Mouse (Mus musculus) embryonic stem cell, embryonic (primary cell): ENCODE data around the gene Cst6.

Experiments
- CTCF ChIA-PET, 4 experiments: fragments of 300-600 bp in 2 of 4; fragments of 350-600 bp in 2 of 4; sonication (Branson Sonifier 250); formaldehyde crosslinking; loops; one replicate each; lab custom pipeline; 2022; ENCODE audit warnings: inconsistent platforms in 2 of 4; lab: Charles Lee
- POLR2A ChIA-PET, 4 experiments: fragments of 300-600 bp in 2 of 4; fragments of 350-600 bp in 2 of 4; sonication (Branson Sonifier 250); formaldehyde crosslinking; loops; one replicate each; lab custom pipeline; 2022; ENCODE audit warnings: antibody characterized with exemption in 4 of 4, inconsistent platforms in 1 of 4; lab: Charles Lee

The Cst6 gene

DNA sequence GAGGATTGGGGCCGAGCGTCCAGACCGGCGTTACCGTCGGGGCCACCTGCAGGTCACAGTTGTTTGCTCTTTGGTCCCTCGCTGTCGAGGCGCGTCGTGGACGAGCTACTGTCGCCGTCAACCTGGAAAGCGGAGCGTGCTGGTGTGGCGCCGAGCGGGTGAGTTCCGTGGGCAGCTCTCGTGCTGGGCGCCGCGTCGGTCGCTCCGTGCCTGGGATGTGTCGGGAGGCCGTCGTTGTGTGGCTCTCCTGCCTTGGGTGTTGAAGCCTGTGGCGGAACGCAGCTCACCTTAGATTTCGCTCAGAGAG lies 17.6 kb upstream of the Cst6 start, which contains the start of gene Banf1:
Gene Banf1, minus strand, starts transcription at position 116 of the 307 bp plus-strand sequence.
- ChIA-PET POLR2A (interaction anchor here (0.5 to 3.0 kb wide), 77 partner anchors 9 to 1613 kb away, joined by 3 to 68 read pairs (median 4); partner anchors contain the start of genes AI837181 (in 3 of the 4), Cfl1 (in 3 of the 4), Drap1 (in 3 of the 4) and Mus81 (in 3 of the 4)), CTCF (interaction anchor here in 3 of 4 experiments (0.8 to 1.9 kb wide), 11 partner anchors 9 to 209 kb away, joined by 3 to 9 read pairs (median 4); partner anchors contain the start of genes Catsper1 (in 1 of the 3), Mus81 (in 1 of the 3), Sart1 (in 1 of the 3) and Sf3b2 (in 1 of the 3))

DNA sequence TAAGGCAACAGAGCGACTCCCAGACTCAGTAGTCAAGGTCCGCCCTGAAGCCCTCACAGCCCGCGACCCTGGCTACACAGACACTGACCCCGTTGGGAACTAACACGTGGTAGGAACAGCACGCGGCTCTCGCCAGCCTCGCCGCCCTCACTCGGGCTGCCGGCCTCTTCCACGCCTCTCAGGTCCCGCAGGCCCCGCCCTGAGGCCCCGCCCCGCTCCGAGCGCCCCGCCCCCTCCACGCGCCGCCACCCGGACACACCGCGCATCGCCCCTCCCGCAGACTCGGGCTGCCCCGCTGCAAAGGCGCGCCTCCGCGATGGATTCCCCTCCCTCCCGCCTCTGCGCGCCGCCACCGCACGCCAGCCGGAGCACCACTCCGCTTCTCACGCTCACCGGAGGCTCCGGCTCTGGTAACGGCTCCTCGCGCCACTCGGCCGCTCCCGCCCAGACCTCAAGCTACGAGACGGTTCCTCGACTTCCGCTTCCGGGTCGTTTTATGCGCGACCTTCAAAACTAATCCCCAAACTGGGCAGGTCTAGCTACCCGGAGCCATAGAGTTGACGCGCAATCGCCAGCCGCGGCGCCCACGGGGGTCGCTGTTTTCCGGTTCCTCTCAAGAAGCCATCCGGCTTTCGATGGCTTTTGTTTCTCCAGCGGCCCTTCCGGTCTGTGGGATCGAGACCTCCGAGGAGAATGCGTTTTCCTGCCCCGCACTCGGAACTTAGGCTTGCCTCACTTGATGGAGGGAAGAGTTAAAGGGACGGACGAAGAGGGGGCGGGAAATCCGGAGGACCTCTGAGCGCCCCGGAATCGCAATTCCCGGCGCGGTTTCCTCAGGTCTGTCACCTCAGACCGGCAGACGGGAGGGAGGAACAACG lies 17.0 kb upstream of the Cst6 start, which contains the start of gene Eif1ad:
Gene Eif1ad, plus strand, starts transcription at position 567 of the 878 bp plus-strand sequence.
- CTCF ChIA-PET: interaction anchor here in 3 of 4 experiments (0.6 to 1.9 kb wide), 15 partner anchors 10 to 522 kb away, joined by 3 to 11 read pairs (median 4); partner anchors contain the start of genes Catsper1 (in 1 of the 3), Cst6 (in 1 of the 3), Mus81 (in 1 of the 3) and Sart1 (in 1 of the 3)

DNA sequence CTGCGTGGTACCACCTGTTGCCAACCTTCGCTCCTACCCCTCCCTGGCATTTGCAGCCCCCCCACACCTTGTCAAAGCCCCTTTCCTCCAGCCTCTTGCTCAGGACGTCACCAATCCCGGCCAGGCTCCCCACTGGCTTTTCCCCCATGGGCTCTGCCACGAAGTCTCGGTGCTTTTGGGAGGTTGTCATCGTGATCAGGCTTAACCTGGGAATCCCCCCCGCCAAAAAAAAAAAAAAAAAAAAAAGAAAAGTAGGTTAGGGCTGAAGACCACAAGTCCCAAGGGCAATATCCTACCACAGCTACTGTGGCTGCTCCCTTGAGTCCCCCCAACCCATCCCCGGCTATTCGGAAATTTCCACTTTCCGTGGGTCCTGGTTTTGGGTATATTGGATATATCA lies 16.4 kb upstream of the Cst6 start:
- CTCF ChIA-PET: interaction anchor here in 3 of 4 experiments (0.6 to 1.6 kb wide), 10 partner anchors 17 to 982 kb away, joined by 3 to 11 read pairs (median 3); partner anchors contain the start of genes Cst6 (in 1 of the 3) and Sart1 (in 1 of the 3)
- POLR2A ChIA-PET: interaction anchor here in 3 of 4 experiments (0.6 to 3.0 kb wide), 50 partner anchors 10 to 1676 kb away, joined by 3 to 68 read pairs (median 7); partner anchors contain the start of genes Cfl1 (in 3 of the 3), Mus81 (in 3 of the 3), Sart1 (in 3 of the 3) and AI837181 (in 2 of the 3)

More for the DNA sequence above, 17.0 kb upstream of the Cst6 start, which contains the start of gene Eif1ad:
- POLR2A ChIA-PET: interaction anchor here (0.6 to 3.0 kb wide), 85 partner anchors 9 to 1613 kb away, joined by 3 to 68 read pairs (median 4); partner anchors contain the start of genes AI837181 (in 3 of the 4), Cfl1 (in 3 of the 4), Drap1 (in 3 of the 4) and Mus81 (in 3 of the 4)

DNA sequence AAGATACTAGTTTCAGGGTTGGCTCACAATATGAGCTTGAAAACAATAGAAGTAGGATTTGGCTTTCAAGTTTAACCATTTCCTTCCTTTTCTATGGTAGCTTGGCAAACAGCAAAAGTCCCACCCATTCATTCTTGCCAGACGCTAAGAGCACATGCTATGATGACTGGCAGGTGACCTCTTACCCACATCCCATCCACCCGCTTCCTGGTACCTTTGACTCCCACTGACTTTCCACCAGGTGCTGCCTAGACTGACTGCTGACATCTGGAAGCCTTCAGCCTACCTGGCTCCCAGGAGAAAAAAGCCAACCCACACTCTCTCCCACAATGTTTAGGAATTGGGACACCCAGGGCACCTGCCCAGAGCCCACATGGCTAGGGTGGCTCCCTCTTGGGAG lies 14.8 kb upstream of the Cst6 start:
- ChIA-PET CTCF (interaction anchor here in 2 of 4 experiments (0.8 to 2.6 kb wide), 3 partner anchors 16 to 26 kb away, joined by 3 to 11 read pairs (median 3); no protein-coding TSS in a partner anchor), POLR2A (interaction anchor here in 3 of 4 experiments (0.8 to 2.1 kb wide), 9 partner anchors 11 to 61 kb away, joined by 3 to 8 read pairs (median 4); partner anchors contain the start of genes AI837181 (in 1 of the 3), Drap1 (in 1 of the 3) and Sart1 (in 1 of the 3))

DNA sequence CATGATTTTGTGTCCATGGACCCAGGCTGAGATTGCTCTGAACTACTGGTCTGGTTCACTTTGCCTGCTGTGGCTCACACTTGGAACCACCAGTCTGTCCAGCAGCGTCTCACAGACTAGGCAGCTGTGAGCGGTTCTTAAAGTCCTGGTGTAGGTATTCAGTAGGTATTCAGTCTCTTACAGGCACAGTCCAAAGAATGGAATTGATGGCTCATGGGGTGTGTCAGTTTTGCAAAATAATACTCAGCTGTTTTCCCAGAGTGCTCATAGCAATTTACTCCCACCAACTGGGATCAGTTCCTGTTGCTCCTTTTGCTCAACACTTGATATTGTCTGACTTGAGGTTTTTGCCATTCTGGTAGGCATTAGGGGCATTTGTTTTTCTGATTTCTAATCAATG lies 12.8 kb upstream of the Cst6 start:
- ChIA-PET POLR2A (interaction anchor here (0.7 to 3.1 kb wide), 28 partner anchors 9 to 1633 kb away, joined by 3 to 10 read pairs (median 4); partner anchors contain the start of genes AI837181 (in 2 of the 4), Drap1 (in 2 of the 4), Ccdc85b (in 1 of the 4) and Cst6 (in 1 of the 4)), CTCF (interaction anchor here in 2 of 4 experiments (0.9 to 3.7 kb wide), 5 partner anchors 8 to 67 kb away, joined by 4 to 11 read pairs (median 10); partner anchors contain the start of genes Cst6 (in 1 of the 2) and Sf3b2 (in 1 of the 2))

DNA sequence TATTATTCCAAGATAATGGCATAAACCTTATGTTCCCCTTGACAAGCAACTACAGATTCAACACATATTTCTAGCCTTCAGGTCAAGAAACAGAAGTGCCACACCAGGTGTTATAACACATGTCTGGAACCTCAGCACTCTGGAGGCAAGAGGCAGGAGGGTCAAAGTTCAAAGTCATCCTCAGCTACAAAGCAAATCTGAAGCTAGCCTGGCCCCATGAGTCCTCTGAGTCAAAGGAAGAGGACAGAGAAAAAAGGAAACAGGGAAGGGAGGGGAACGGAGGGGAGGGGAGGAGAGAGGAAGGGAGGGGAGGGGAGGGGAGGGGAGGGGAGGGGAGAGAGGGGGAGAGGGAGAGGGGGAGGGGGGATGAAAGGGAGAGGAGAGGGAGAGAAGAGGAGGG lies 6.7 kb upstream of the Cst6 start:
- ChIA-PET CTCF (interaction anchor here in 2 of 4 experiments (0.5 to 0.7 kb wide), 2 partner anchors 218 to 1376 kb away, joined by 3 read pairs; no protein-coding TSS in a partner anchor), POLR2A (interaction anchor here in 2 of 4 experiments (0.7 to 1.6 kb wide), 5 partner anchors 11 to 240 kb away, joined by 3 to 6 read pairs (median 3); partner anchors contain the start of genes Banf1 (in 2 of the 2) and Eif1ad (in 2 of the 2))

DNA sequence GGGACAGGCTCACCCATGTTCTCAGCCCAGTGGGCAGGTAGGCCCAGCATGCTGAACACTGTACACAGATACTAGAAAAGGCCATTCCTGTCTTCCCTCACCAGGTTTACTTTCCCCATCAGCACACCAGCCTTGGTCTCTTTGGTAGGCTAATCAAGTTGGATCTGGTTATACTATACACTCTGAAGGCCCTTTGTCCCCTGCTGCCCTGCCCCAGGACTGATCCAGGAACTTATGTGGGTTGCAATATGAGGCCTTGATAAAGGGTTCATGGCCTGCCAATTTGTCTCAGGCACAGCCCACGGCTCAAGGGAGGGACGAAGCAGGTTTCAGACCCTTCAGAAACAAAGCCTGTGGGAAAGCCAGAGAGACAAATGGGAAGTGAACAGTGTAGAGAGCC lies 4.2 kb upstream of the Cst6 start:
- ChIA-PET POLR2A (interaction anchor here in 2 of 4 experiments (0.5 to 2.1 kb wide), 3 partner anchors 8 to 387 kb away, joined by 3 to 9 read pairs (median 4); partner anchors contain the start of gene Ltbp3 (in 1 of the 2)), CTCF (no interaction called here)

DNA sequence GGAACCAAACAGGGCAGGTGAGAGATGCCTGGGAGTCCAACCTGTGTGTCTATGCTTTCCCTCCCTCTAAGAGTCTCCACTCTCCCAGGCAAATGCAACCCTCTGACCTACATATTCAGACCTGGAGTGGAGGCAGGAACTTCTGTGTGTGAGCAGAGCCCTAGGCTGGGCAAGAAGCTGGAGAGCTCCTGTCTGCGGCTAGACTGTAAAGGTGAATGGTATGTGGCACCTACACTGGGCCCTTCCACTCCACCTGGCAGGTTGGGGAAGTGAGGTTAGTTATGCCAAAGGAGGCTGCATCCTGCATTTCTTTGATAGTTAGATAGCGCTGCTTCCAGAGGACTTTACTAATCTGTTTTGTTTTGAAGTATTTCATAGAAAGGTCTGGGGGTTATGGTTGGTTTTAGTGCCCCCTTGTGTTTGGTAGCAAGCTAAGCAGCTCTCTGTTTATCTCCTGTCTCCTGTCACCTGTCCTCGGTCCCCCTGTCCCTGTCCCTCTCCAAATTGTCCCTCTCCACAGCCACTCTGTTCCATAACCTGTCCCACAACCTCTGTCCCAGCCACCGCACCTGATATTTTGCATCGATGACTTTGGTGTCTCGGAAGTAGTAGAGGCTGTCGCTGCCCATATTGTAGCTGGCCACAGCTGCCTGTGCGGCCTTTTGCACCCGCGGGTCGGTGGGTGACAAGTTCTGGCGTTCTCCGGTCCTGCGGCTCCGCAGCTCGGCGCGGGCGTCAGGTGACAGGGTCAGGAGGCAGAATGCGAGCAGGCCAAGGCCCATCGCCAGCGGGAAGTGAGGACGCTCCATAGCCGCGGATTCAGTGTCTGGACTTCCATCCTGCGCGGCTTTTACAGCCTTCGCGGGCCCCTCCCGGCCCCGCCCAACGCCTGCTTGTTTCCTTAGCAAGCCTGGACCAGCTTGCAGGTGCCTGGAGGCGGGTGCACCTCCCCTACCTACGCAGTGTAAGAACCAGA lies 560 bp downstream of the Cst6 start:
- POLR2A ChIA-PET: interaction anchor here in 3 of 4 experiments (0.5 to 2.5 kb wide), 38 partner anchors 10 to 1773 kb away, joined by 3 to 12 read pairs (median 4); partner anchors contain the start of genes Banf1 (in 3 of the 3), Eif1ad (in 3 of the 3), AI837181 (in 1 of the 3) and Catsper1 (in 1 of the 3)

DNA sequence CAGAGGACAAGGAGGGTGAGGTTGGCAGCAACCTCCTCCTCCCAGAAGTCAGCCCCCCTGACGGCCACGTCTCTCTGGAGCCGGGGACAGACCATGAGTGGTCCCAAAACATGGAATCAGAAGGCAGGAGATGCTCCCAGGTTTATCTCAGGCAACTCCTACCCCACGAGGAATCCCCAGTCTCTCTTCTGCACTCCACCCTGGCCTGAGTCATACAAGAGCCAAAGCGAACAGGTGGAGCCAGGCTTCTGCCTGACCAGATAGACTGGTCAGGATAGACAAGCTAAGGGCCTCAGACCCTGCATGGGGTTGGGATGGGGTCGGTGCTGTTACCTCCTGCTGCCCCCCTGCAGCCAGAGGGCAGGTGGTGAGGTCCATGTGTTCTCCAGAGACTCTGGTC lies 1.3 kb downstream of the Cst6 start:
- ChIA-PET CTCF (interaction anchor here (0.6 to 3.4 kb wide), 39 partner anchors 10 to 780 kb away, joined by 3 to 31 read pairs (median 4); partner anchors contain the start of genes Catsper1 (in 3 of the 4), Sf3b2 (in 2 of the 4), AI837181 (in 1 of the 4) and Ccdc85b (in 1 of the 4)), POLR2A (interaction anchor here in 3 of 4 experiments (0.5 to 2.5 kb wide), 26 partner anchors 10 to 1772 kb away, joined by 3 to 12 read pairs (median 4); partner anchors contain the start of genes AI837181 (in 1 of the 3), Banf1 (in 1 of the 3), Catsper1 (in 1 of the 3) and Ccdc85b (in 1 of the 3))

More for the DNA sequence above, 560 bp downstream of the Cst6 start:
- CTCF ChIA-PET: interaction anchor here (0.5 to 3.4 kb wide), 58 partner anchors 10 to 781 kb away, joined by 3 to 31 read pairs (median 3); partner anchors contain the start of genes Catsper1 (in 3 of the 4), Sf3b2 (in 2 of the 4), AI837181 (in 1 of the 4) and Ccdc85b (in 1 of the 4)

DNA sequence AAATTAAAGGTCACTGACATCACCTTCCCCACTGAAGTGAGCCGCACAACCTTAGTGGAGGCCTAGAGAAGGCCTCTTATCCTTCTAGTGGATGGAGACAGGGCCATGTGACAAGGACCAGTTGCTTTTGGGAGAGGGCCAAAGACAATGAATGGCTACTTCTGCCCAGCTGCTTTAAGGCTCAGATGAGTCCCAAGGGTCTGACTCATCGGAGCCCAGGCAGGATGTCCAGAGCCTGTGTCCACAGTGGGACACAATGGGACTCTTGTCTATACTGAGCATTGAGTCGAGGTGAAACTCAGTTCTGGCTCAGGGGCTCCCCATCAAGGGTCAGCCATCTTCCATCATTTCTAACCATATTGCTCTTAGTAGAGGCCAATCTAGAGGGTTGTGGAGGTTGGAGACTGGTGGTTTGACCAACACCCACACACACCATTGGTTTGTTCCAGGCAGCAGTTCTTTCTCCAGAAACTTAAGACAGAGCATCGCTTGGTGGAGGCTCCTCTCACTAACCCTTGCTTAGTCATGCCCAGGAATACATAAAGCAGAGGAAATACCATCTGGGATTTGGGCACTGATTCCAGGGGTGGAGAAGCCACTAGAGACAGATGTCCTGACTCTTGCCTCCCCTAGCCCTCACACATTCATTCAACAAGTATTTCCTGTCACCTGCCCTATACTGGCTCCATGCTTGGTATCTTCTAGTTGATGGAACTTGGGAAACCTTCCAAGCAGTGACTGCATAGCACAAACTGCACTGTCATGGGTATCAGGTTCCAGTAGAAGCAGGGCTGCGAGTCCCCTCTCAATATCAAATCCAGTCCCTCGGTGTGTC lies 3.9 kb downstream of the Cst6 start:
- ChIA-PET POLR2A (no interaction called here), CTCF (no interaction called here)

DNA sequence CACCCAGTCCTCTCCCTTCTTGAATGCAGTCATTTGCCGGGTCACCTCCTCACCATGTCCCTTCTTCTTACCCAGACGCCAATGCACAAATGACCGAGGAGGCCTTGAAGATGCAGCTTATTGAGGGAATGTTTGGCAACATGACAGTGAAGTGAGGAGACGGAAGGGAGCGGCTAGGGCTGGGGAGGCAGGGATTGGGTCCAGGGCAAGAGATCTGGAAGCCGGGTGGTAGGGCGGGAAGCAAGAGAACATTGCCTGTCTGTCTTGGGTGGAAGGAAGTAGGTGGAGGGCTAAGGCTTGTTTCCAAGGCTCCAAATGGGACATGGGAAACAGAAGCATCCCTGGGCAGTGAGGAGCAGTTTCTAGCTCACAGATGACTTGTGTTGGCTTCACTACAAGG lies 8.0 kb downstream of the Cst6 start:
- POLR2A ChIA-PET: interaction anchor here in 1 of 4 experiments (1.0 kb wide), 1 partner anchor 10 kb away, joined by 3 read pairs; no protein-coding TSS in a partner anchor
- CTCF ChIA-PET: interaction anchor here in 1 of 4 experiments (0.7 kb wide), 1 partner anchor 735 kb away, joined by 10 read pairs; no protein-coding TSS in a partner anchor

DNA sequence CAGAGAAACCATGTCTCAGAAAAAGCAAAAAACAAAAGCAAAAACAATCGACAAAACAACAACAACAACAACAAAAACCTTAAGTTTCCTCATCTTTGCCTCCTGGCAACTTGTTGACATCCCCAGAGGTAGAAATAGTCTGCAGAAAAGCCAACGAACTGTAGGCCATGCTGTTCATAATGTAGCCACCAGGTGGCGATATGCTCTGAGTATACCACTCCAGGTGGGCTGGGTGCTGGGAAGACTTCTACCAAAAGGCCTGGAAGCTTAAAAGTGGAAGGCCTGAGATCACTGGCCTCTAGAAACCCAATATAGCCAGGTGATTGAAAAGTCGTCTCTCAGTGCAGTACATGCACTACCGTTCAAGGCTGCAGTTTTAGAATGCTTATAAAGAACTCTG lies 11.4 kb downstream of the Cst6 start:
- ChIA-PET POLR2A (interaction anchor here (0.6 to 1.6 kb wide), 18 partner anchors 9 to 1059 kb away, joined by 3 to 6 read pairs (median 3); partner anchors contain the start of genes Sart1 (in 2 of the 4), Banf1 (in 1 of the 4), Cst6 (in 1 of the 4) and Eif1ad (in 1 of the 4)), CTCF (interaction anchor here (0.5 to 1.7 kb wide), 25 partner anchors 10 to 678 kb away, joined by 3 to 31 read pairs (median 4); partner anchors contain the start of genes Cst6 (in 3 of the 4), Capn1 (in 1 of the 4), Eif1ad (in 1 of the 4) and Mus81 (in 1 of the 4))

DNA sequence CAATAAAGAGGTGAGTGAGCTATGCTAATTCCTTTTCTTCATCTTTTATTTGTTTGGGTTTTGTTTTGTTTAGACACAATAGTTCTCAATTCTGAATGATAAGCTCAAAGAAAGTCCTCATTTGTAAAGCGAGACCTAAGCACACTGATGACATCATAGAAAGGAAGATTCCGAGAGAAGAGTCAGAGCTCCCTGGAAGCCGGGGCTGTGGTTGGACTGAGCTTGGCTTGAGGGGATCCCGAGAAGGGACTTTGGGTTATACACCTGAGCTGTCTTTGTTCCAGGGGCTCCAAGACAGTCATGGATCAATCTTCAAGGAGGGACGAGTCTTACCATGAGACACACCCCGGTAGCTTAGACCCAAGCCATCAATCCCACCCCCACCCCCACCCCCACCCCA lies 13.9 kb downstream of the Cst6 start, which contains the start of gene Catsper1:
Gene Catsper1, plus strand, starts transcription at position 301 of the 400 bp plus-strand sequence.
- ChIA-PET POLR2A (interaction anchor here (0.7 to 1.9 kb wide), 11 partner anchors 11 to 118 kb away, joined by 3 to 8 read pairs (median 3); partner anchors contain the start of genes Sf3b2 (in 3 of the 4), Cst6 (in 1 of the 4) and Eif1ad (in 1 of the 4)), CTCF (interaction anchor here (0.6 to 2.7 kb wide), 8 partner anchors 13 to 233 kb away, joined by 3 to 16 read pairs (median 4); partner anchors contain the start of genes Cst6 (in 3 of the 4), Banf1 (in 1 of the 4), Eif1ad (in 1 of the 4) and Sf3b2 (in 1 of the 4))

DNA sequence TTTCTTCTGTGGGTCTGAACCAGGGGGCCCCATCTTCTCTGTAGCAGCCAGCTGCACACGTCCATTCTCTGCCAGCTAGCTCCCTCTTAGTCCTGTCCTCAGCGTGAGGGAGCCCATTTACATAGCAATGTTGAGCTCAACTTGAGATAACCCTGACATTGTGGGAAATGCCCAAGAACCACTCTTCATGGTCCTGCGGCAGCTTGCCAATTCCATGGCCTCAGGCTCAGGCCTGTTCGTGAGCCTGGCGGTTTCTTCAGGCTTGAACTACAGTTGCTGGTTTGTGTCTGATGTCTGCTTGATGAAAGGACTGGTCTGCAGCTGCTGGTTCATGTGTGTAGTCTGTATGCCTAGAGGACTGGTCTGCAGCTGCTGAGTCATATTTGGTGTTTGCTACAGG lies 14.6 kb downstream of the Cst6 start:
- ChIA-PET CTCF (interaction anchor here (0.6 to 2.7 kb wide), 8 partner anchors 13 to 184 kb away, joined by 3 to 16 read pairs (median 5); partner anchors contain the start of genes Cst6 (in 3 of the 4), Banf1 (in 1 of the 4), Eif1ad (in 1 of the 4) and Sf3b2 (in 1 of the 4)), POLR2A (interaction anchor here (0.5 to 1.9 kb wide), 11 partner anchors 11 to 1574 kb away, joined by 3 to 8 read pairs (median 3); partner anchors contain the start of genes Sf3b2 (in 2 of the 4), Banf1 (in 1 of the 4) and Eif1ad (in 1 of the 4))
